Mouse (Mus musculus) MEL (cell line): ENCODE data around the gene Nfia.

ENCODE experiments used
- BHLHE40 ChIP-seq: IDR thresholded peaks from 2 replicates; pipeline ENCODE4 v1.6.1; 2012; ENCODE audit warnings: low read depth, mild to moderate bottlenecking, inconsistent platforms, low read length, improper control_type of control experiment, borderline replicate concordance
- CTCF ChIP-seq, 3 experiments: IDR thresholded peaks in 2 of 3; conservative IDR thresholded peaks in 1 of 3; 2 replicates each; pipeline ENCODE4 v1.5.1; 2011 to 2012; ENCODE audit warnings: low read length in 3 of 3, low read depth in 2 of 3, mild to moderate bottlenecking in 2 of 3, improper control_type of control experiment in 1 of 3, inconsistent platforms in 1 of 3, mixed read lengths in 1 of 3, moderate library complexity in 1 of 3; ENCODE audit not compliant: control insufficient read depth in 1 of 3, insufficient read depth in 1 of 3, poor library complexity in 1 of 3, severe bottlenecking in 1 of 3
- EP300 ChIP-seq, 2 experiments: IDR thresholded peaks; 2 replicates each; pipeline ENCODE4 v1.6.1; 2011; ENCODE audit warnings: improper control_type of control experiment in 2 of 2, low read length in 2 of 2, low read depth in 1 of 2, mild to moderate bottlenecking in 1 of 2
- GATA1 ChIP-seq: IDR thresholded peaks from 2 replicates; pipeline ENCODE4 v1.6.1; 2011; ENCODE audit warnings: low read depth, low read length, improper control_type of control experiment
- JUND ChIP-seq: IDR thresholded peaks from 2 replicates; pipeline ENCODE4 v1.6.1; 2011; ENCODE audit warnings: low read depth, mild to moderate bottlenecking, improper control_type of control experiment, low read length
- MAFK ChIP-seq: IDR thresholded peaks from 2 replicates; pipeline ENCODE4 v1.6.1; 2011; ENCODE audit warnings: low read depth, mild to moderate bottlenecking, low read length, improper control_type of control experiment, borderline replicate concordance
- MAX ChIP-seq: IDR thresholded peaks from 2 replicates; pipeline ENCODE4 v1.6.1; 2011; ENCODE audit warnings: low read length, improper control_type of control experiment
- MYC ChIP-seq: IDR thresholded peaks from 2 replicates; pipeline ENCODE4 v1.6.1; 2011; ENCODE audit warnings: low read depth, mild to moderate bottlenecking, low read length, improper control_type of control experiment, moderate library complexity
- POLR2A ChIP-seq, 2 experiments: IDR thresholded peaks; 2 replicates each; pipeline ENCODE4 v1.6.1; 2011 to 2012; ENCODE audit warnings: low read length in 2 of 2, mild to moderate bottlenecking in 2 of 2, control low read depth in 1 of 2, improper control_type of control experiment in 1 of 2, low read depth in 1 of 2, moderate library complexity in 1 of 2; ENCODE audit not compliant: control insufficient read depth in 1 of 2, insufficient read depth in 1 of 2, poor library complexity in 1 of 2
- POLR2AphosphoS5 ChIP-seq: IDR thresholded peaks from 2 replicates; pipeline ENCODE4 v1.6.1; 2012; ENCODE audit warnings: low read depth, borderline replicate concordance, mild to moderate bottlenecking, inconsistent platforms, low read length, moderate library complexity, mixed read lengths
- RCOR1 ChIP-seq: IDR thresholded peaks from 2 replicates; pipeline ENCODE4 v1.6.1; 2012; ENCODE audit warnings: low read depth, mild to moderate bottlenecking, inconsistent platforms, low read length, improper control_type of control experiment
- SMC3 ChIP-seq: IDR thresholded peaks from 2 replicates; pipeline ENCODE4 v1.6.1; 2011; ENCODE audit warnings: low read depth, low read length, improper control_type of control experiment
- TBP ChIP-seq: IDR thresholded peaks from 2 replicates; pipeline ENCODE4 v1.8.0; 2011; ENCODE audit warnings: low read depth, low read length, improper control_type of control experiment
- USF1 ChIP-seq: IDR thresholded peaks from 2 replicates; pipeline ENCODE4 v1.6.1; 2014; ENCODE audit warnings: low read depth, mild to moderate bottlenecking, inconsistent platforms, low read length, improper control_type of control experiment, moderate library complexity

- no peak for TF ChIP-seq TBP
- TF ChIP-seq GATA1: no peak
- no peak for TF ChIP-seq CTCF (IDR thresholded peaks at IDR 0.05 in 2 of 3, conservative IDR thresholded peaks at IDR 0.05 in 1 of 3; ENCODE audit: control insufficient read depth in 1 of 3, insufficient read depth in 1 of 3, low read depth in 2 of 3, low read length in 3 of 3, poor library complexity in 1 of 3, severe bottlenecking in 1 of 3)
- TF ChIP-seq JUND: no peak
- no peak for TF ChIP-seq USF1
- TF ChIP-seq POLR2A (IDR thresholded peaks at IDR 0.05; ENCODE audit: control insufficient read depth in 1 of 2, insufficient read depth in 1 of 2, low read depth in 1 of 2, low read length in 2 of 2, poor library complexity in 1 of 2): no peak
- TF ChIP-seq EP300 (IDR thresholded peaks at IDR 0.05; ENCODE audit: low read depth in 1 of 2, low read length in 2 of 2): no peak
- TF ChIP-seq RCOR1: no peak
- no peak for TF ChIP-seq MAFK
- no peak for TF ChIP-seq SMC3
- TF ChIP-seq BHLHE40: no peak
- TF ChIP-seq MAX: no peak
- TF ChIP-seq POLR2AphosphoS5: no peak
- no peak for TF ChIP-seq MYC
These were observed 66.1 kb downstream of the Nfia start for GRCm38 (mm10) chr4:97838651-97839050.
